Mouse (Mus musculus) liver, adult (tissue): ENCODE results near the gene Pdcl3.

ENCODE experiments used
- GATA4 ChIP-seq: IDR thresholded peaks from 2 replicates; pipeline ENCODE4 v1.6.1; 2014; ENCODE audit warnings: mild to moderate bottlenecking, low read length; ENCODE audit not compliant: insufficient replicate concordance

Pdcl3 gene

GRCm38 (mm10) chr1:39006830-39007829 lies 21.7 kb downstream of the Pdcl3 start:
- TF ChIP-seq GATA4: no peak

- TF ChIP-seq GATA4: no peak
Measured at GRCm38 (mm10) chr1:39010583-39011021, 25.2 kb downstream of the Pdcl3 start.

- no peak for TF ChIP-seq GATA4
Measured at GRCm38 (mm10) chr1:39012576-39012975, 27.2 kb downstream of the Pdcl3 start.

GRCm38 (mm10) chr1:39013843-39014242 lies 28.4 kb downstream of the Pdcl3 start:
- no peak for TF ChIP-seq GATA4

GRCm38 (mm10) chr1:39015529-39015928 lies 30.1 kb downstream of the Pdcl3 start:
- peak; percentile 56; the same call in 1 of the 2 replicates for TF ChIP-seq GATA4

GRCm38 (mm10) chr1:39017871-39018270 lies 32.5 kb downstream of the Pdcl3 start:
- no peak for TF ChIP-seq GATA4

GRCm38 (mm10) chr1:39025142-39025541 lies 39.7 kb downstream of the Pdcl3 start:
- TF ChIP-seq GATA4: no peak

GRCm38 (mm10) chr1:39025840-39026239 lies 40.4 kb downstream of the Pdcl3 start:
- no peak for TF ChIP-seq GATA4

- no peak for TF ChIP-seq GATA4
Measured at GRCm38 (mm10) chr1:39029176-39029575, 43.8 kb downstream of the Pdcl3 start.

- no peak for TF ChIP-seq GATA4
Measured at GRCm38 (mm10) chr1:39030108-39030507, 44.7 kb downstream of the Pdcl3 start.

GRCm38 (mm10) chr1:39035817-39036216 lies 50.4 kb downstream of the Pdcl3 start:
- TF ChIP-seq GATA4: no peak

- TF ChIP-seq GATA4: no peak
Measured at GRCm38 (mm10) chr1:39042188-39042587, 56.8 kb downstream of the Pdcl3 start.

GRCm38 (mm10) chr1:39046689-39047088 lies 61.3 kb downstream of the Pdcl3 start:
- no peak for TF ChIP-seq GATA4
